Mouse (Mus musculus) embryonic facial prominence, embryonic 12.5 days (tissue): ENCODE results near the gene Acacb. TPM values are rescaled to one million over a fixed set of nuclear protein-coding genes. Genes with fewer than 3 reads are reported as not detected.

Source experiments
- ATAC-seq: fragments of 200-750 bp; cut with Nextera tagmentation; 2 replicates; pipeline ENCODE4 v1.8.0; 2017; ENCODE audit not compliant: insufficient number of reproducible peaks, insufficient read depth, low FRiP score, low TSS enrichment
- H3K27ac ChIP-seq: fragments of 300-500 bp; sonication (generic); 2 replicates; pipeline ENCODE4 v1.5.1; 2016; ENCODE audit warnings: mild to moderate bottlenecking
- H3K27me3 ChIP-seq: fragments of 300-500 bp; sonication (generic); 2 replicates; pipeline ENCODE4 v1.6.1; 2016; ENCODE audit warnings: mild to moderate bottlenecking, moderate library complexity
- H3K36me3 ChIP-seq: fragments of 300-500 bp; sonication (generic); 2 replicates; pipeline ENCODE4 v1.6.1; 2016; ENCODE audit warnings: mild to moderate bottlenecking
- H3K4me1 ChIP-seq: fragments of 300-500 bp; sonication (generic); 2 replicates; pipeline ENCODE4 v1.6.1; 2016
- H3K4me2 ChIP-seq: fragments of 300-500 bp; sonication (generic); replicated peaks from 2 replicates; pipeline ENCODE4 v1.6.1; 2016; ENCODE audit warnings: mild to moderate bottlenecking, moderate library complexity
- H3K4me3 ChIP-seq: fragments of 300-500 bp; sonication (generic); 2 replicates; pipeline ENCODE4 v1.5.1; 2016; ENCODE audit warnings: mild to moderate bottlenecking
- H3K9ac ChIP-seq: fragments of 300-500 bp; sonication (generic); 2 replicates; pipeline ENCODE4 v1.6.1; 2016; ENCODE audit warnings: mild to moderate bottlenecking, moderate library complexity
- H3K9me3 ChIP-seq: fragments of 300-500 bp; sonication (generic); 2 replicates; pipeline ENCODE4 v1.6.1; 2016; ENCODE audit warnings: mild to moderate bottlenecking, moderate library complexity
- WGBS: fragments of 180-500 bp; shearing (Covaris S2); methylation state at CpG from one replicate; pipeline ENCODE4 v1.1.7; 2016; 5-methylcytosine and 5-hydroxymethylcytosine counted together
- polyA plus RNA-seq: library from polyadenylated mRNA; unstranded; fragments of >200 nt; fragmentation: Nextera tagmentation; extraction: Ambion mirVana; gene quantifications from 2 replicates; pipeline ENCODE4 v1.2.1, GENCODE M21; 2016

Gene Acacb
- 3.4 and 6.3 TPM in 2 replicates for polyA plus RNA-seq

- H3K4me2 ChIP-seq, result no peak within 1 kb of the TSS
- H3K36me3 ChIP-seq, result no peaks in the 10 kb centered on the region
- no peak for ATAC-seq
- 31% methylated on average over 19 of the region's 19 CpGs for WGBS
- peaks cover 15% of the 10 kb centered on the region for H3K4me1 ChIP-seq
- 0 out of 2 replicates have a peak, but pooled peaks cover 5% of the 10 kb centered on the region for H3K9me3 ChIP-seq
- no peak within 1 kb of the TSS for H3K9ac ChIP-seq
- no peaks in the 10 kb centered on the region for H3K27me3 ChIP-seq
- H3K4me3 ChIP-seq, result no peak within 1 kb of the TSS
- no peak within 1 kb of the TSS for H3K27ac ChIP-seq
Measured at GRCm38 (mm10) chr5:114146028-114146888, at the start of gene Acacb. Gene Acacb (plus strand): TSS chr5:114146535.

- ATAC-seq, result peak; percentile 86
- no peaks in the 10 kb centered on the region for H3K27me3 ChIP-seq
- peaks cover 15% of the 10 kb centered on the region for H3K4me1 ChIP-seq
- H3K4me2 ChIP-seq, result peak overlapping the region; percentile 99
- peaks cover 16% of the 10 kb centered on the region for H3K36me3 ChIP-seq
- peak overlapping the region; percentile 96 for H3K4me3 ChIP-seq
- WGBS, result 8% methylated on average over 37 of the region's 37 CpGs
- peak overlapping the region; percentile 95 for H3K9ac ChIP-seq
- no peaks in the 10 kb centered on the region for H3K9me3 ChIP-seq
- H3K27ac ChIP-seq, result peak overlapping the region; percentile 63
Measured at GRCm38 (mm10) chr5:114099709-114100389, 46.5 kb upstream of the Acacb start.

GRCm38 (mm10) chr5:114100390-114101099, 45.8 kb upstream of the Acacb start:
- Histone ChIP-seq H3K9me3 (no peaks in the 10 kb centered on the region), H3K4me3 (peak overlapping the region; percentile 96), H3K27me3 (no peaks in the 10 kb centered on the region), H3K4me2 (peak overlapping the region; percentile 99), H3K9ac (peak overlapping the region; percentile 95), H3K27ac (peak overlapping the region; percentile 63; the same call in 1 of the 2 replicates), H3K4me1 (peaks cover 15% of the 10 kb centered on the region), H3K36me3 (peaks cover 20% of the 10 kb centered on the region)
- ATAC-seq, result no peak
- WGBS, result 3% methylated on average over 43 of the region's 64 CpGs

- H3K4me3 ChIP-seq, result no peak overlapping the region
- peaks cover 15% of the 10 kb centered on the region for H3K4me1 ChIP-seq
- 82% methylated on average over 4 of the region's 4 CpGs for WGBS
- H3K27me3 ChIP-seq, result no peaks in the 10 kb centered on the region
- H3K36me3 ChIP-seq, result peaks cover 34% of the 10 kb centered on the region
- H3K27ac ChIP-seq, result no peak overlapping the region
- no peak for ATAC-seq
- H3K9me3 ChIP-seq, result no peaks in the 10 kb centered on the region
- H3K4me2 ChIP-seq, result no peak overlapping the region
- H3K9ac ChIP-seq, result no peak overlapping the region
Measured at GRCm38 (mm10) chr5:114101873-114102272, 44.5 kb upstream of the Acacb start.

GRCm38 (mm10) chr5:114102807-114103206, 43.5 kb upstream of the Acacb start:
- Histone ChIP-seq H3K36me3 (peaks cover 36% of the 10 kb centered on the region), H3K4me1 (peaks cover 15% of the 10 kb centered on the region), H3K27me3 (no peaks in the 10 kb centered on the region), H3K4me3 (no peak overlapping the region), H3K9ac (no peak overlapping the region), H3K4me2 (no peak overlapping the region), H3K9me3 (no peaks in the 10 kb centered on the region), H3K27ac (no peak overlapping the region)
- WGBS, result 86% methylated on average over 1 of the region's 1 CpGs
- no peak for ATAC-seq

GRCm38 (mm10) chr5:114106391-114106935, 39.9 kb upstream of the Acacb start:
- Histone ChIP-seq H3K27ac (no peak overlapping the region), H3K27me3 (no peaks in the 10 kb centered on the region), H3K4me1 (peaks cover 4% of the 10 kb centered on the region; the same call in 1 of the 2 replicates), H3K9me3 (no peaks in the 10 kb centered on the region), H3K4me2 (no peak overlapping the region), H3K9ac (no peak overlapping the region), H3K36me3 (peaks cover 72% of the 10 kb centered on the region), H3K4me3 (no peak overlapping the region)
- WGBS, result 86% methylated on average over 16 of the region's 16 CpGs
- no peak for ATAC-seq

GRCm38 (mm10) chr5:114113334-114113733, 33.0 kb upstream of the Acacb start:
- 83% methylated on average over 6 of the region's 6 CpGs for WGBS
- Histone ChIP-seq H3K9ac (no peak overlapping the region), H3K36me3 (peaks cover 95% of the 10 kb centered on the region), H3K27me3 (no peaks in the 10 kb centered on the region), H3K9me3 (no peaks in the 10 kb centered on the region), H3K4me3 (no peak overlapping the region), H3K4me2 (no peak overlapping the region), H3K27ac (no peak overlapping the region), H3K4me1 (no peaks in the 10 kb centered on the region)
- ATAC-seq, result no peak

- WGBS, result 76% methylated on average over 5 of the region's 5 CpGs
- Histone ChIP-seq H3K27ac (no peak overlapping the region), H3K27me3 (no peaks in the 10 kb centered on the region), H3K4me1 (no peaks in the 10 kb centered on the region), H3K4me2 (no peak overlapping the region), H3K9me3 (no peaks in the 10 kb centered on the region), H3K4me3 (no peak overlapping the region), H3K36me3 (peaks cover 94% of the 10 kb centered on the region), H3K9ac (no peak overlapping the region)
- ATAC-seq, result no peak
Measured at GRCm38 (mm10) chr5:114115030-114115429, 31.3 kb upstream of the Acacb start.

- Histone ChIP-seq H3K4me3 (no peak overlapping the region), H3K27ac (no peak overlapping the region), H3K36me3 (peaks cover 94% of the 10 kb centered on the region), H3K9ac (no peak overlapping the region), H3K9me3 (no peaks in the 10 kb centered on the region), H3K4me2 (no peak overlapping the region), H3K27me3 (no peaks in the 10 kb centered on the region), H3K4me1 (no peaks in the 10 kb centered on the region)
- WGBS, result 88% methylated on average over 7 of the region's 7 CpGs
- no peak for ATAC-seq
Measured at GRCm38 (mm10) chr5:114116586-114116985, 29.7 kb upstream of the Acacb start.

GRCm38 (mm10) chr5:114119806-114120205, 26.5 kb upstream of the Acacb start:
- Histone ChIP-seq H3K27ac (no peak overlapping the region), H3K9me3 (no peaks in the 10 kb centered on the region), H3K36me3 (peaks cover 91% of the 10 kb centered on the region), H3K4me1 (no peaks in the 10 kb centered on the region), H3K4me3 (no peak overlapping the region), H3K27me3 (no peaks in the 10 kb centered on the region), H3K4me2 (no peak overlapping the region), H3K9ac (no peak overlapping the region)
- ATAC-seq, result no peak
- WGBS, result 82% methylated on average over 4 of the region's 4 CpGs

- Histone ChIP-seq H3K9me3 (no peaks in the 10 kb centered on the region), H3K4me2 (no peak overlapping the region), H3K9ac (no peak overlapping the region), H3K36me3 (peaks cover 48% of the 10 kb centered on the region), H3K4me3 (no peak overlapping the region), H3K4me1 (0 out of 2 replicates have a peak, but pooled peaks cover 3% of the 10 kb centered on the region), H3K27me3 (no peaks in the 10 kb centered on the region), H3K27ac (no peak overlapping the region)
- ATAC-seq, result no peak
- WGBS, result 93% methylated on average over 3 of the region's 3 CpGs
Measured at GRCm38 (mm10) chr5:114126008-114126407, 20.3 kb upstream of the Acacb start.
